Mouse (Mus musculus): ENCODE measurements around the gene Gm20479.

- TF ChIP-seq CTCF (conservative IDR thresholded peaks at IDR 0.05; ENCODE audit: low read length) (no peak), NANOG (IDR thresholded peaks at IDR 0.05; ENCODE audit: borderline replicate concordance, low read length) (no peak)
These were observed 46.9 kb downstream of the Gm20479 start for GRCm38 (mm10) chr7:27310306-27310705.
